Mouse (Mus musculus) heart, postnatal 25 days (tissue): ENCODE data around the gene Slc36a1. TPM values are rescaled to one million over a fixed set of nuclear protein-coding genes. Genes with fewer than 3 reads are reported as not detected.

Source experiments
- DNase-seq: peaks from one replicate; pipeline ENCODE4 v3.0.0; 2022; ENCODE audit warnings: low spot score
- intact Hi-C: fragments of 180-260 bp; cut with DNase I; formaldehyde crosslinking; loops from one replicate; pipeline ENCODE4 v1.15.1; 2025
- total RNA-seq, 2 experiments: library from RNA; stranded (reverse); gene quantifications; 2 replicates each; pipeline ENCODE4 v1.2.3; 2021

The Slc36a1 gene
- total RNA-seq = 10 to 100 TPM in 1 of 2 experiments, 1 to 10 TPM in 1; 9.7 to 13.6 TPM

- intact Hi-C loops = loop anchor here (1.0 to 5.0 kb wide), 3 partner anchors 33 to 241 kb away; no protein-coding TSS in a partner anchor
- DNase-seq = peak; percentile 84
These were observed at the start of gene Slc36a1 for GRCm38 (mm10) chr11:55204159-55204596. Slc36a1 (plus strand) TSS chr11:55204350.

GRCm38 (mm10) chr11:55154398-55155069 is 49.6 kb upstream of the Slc36a1 start:
- DNase-seq = no peak
- intact Hi-C loops = loop anchor here (5.0 kb wide), 2 partner anchors 67 to 157 kb away; no protein-coding TSS in a partner anchor

- no peak for DNase-seq
- intact Hi-C loops = loop anchor here (5.0 kb wide), 2 partner anchors 68 to 158 kb away; no protein-coding TSS in a partner anchor
These were observed 49.1 kb upstream of the Slc36a1 start for GRCm38 (mm10) chr11:55155070-55155421.

- DNase-seq = peak; percentile 32
- intact Hi-C loops = loop anchor here (2.0 to 5.0 kb wide), 3 partner anchors 72 to 162 kb away; no protein-coding TSS in a partner anchor
These were observed 45.3 kb upstream of the Slc36a1 start for GRCm38 (mm10) chr11:55158785-55159359.

- intact Hi-C loops = no loop called here
These were observed 41.5 kb upstream of the Slc36a1 start for GRCm38 (mm10) chr11:55162670-55163069.

GRCm38 (mm10) chr11:55164723-55165122 is 39.4 kb upstream of the Slc36a1 start:
- intact Hi-C loops = no loop called here
- DNase-seq = no peak

More at GRCm38 (mm10) chr11:55162670-55163069, 41.5 kb upstream of the Slc36a1 start:
- no peak for DNase-seq

GRCm38 (mm10) chr11:55165748-55166147 is 38.4 kb upstream of the Slc36a1 start:
- no peak for DNase-seq
- intact Hi-C loops = no loop called here

- DNase-seq = no peak
- intact Hi-C loops = no loop called here
These were observed 35.6 kb upstream of the Slc36a1 start for GRCm38 (mm10) chr11:55168504-55168903.

- intact Hi-C loops = no loop called here
- DNase-seq = no peak
These were observed 35.2 kb upstream of the Slc36a1 start for GRCm38 (mm10) chr11:55168914-55169313.

- no peak for DNase-seq
- intact Hi-C loops = no loop called here
These were observed 33.6 kb upstream of the Slc36a1 start for GRCm38 (mm10) chr11:55170501-55170900.

GRCm38 (mm10) chr11:55178830-55179229 is 25.3 kb upstream of the Slc36a1 start:
- DNase-seq = no peak
- intact Hi-C loops = no loop called here

- intact Hi-C loops = no loop called here
- DNase-seq = no peak
These were observed 24.3 kb upstream of the Slc36a1 start for GRCm38 (mm10) chr11:55179856-55180255.

- intact Hi-C loops = no loop called here
- DNase-seq = no peak
These were observed 21.0 kb upstream of the Slc36a1 start for GRCm38 (mm10) chr11:55183124-55183523.

GRCm38 (mm10) chr11:55184246-55184645 is 19.9 kb upstream of the Slc36a1 start:
- intact Hi-C loops = no loop called here
- DNase-seq = no peak

GRCm38 (mm10) chr11:55184733-55185291 is 19.3 kb upstream of the Slc36a1 start, which contains the start of gene Slc36a2:
Slc36a2 (minus strand) TSS chr11:55185077.
- no peak for DNase-seq
- intact Hi-C loops = no loop called here

GRCm38 (mm10) chr11:55187292-55187691 is 16.9 kb upstream of the Slc36a1 start:
- intact Hi-C loops = no loop called here
- DNase-seq = no peak

GRCm38 (mm10) chr11:55187777-55188176 is 16.4 kb upstream of the Slc36a1 start:
- intact Hi-C loops = no loop called here
- no peak for DNase-seq

GRCm38 (mm10) chr11:55190216-55190615 is 13.9 kb upstream of the Slc36a1 start:
- DNase-seq = no peak
- intact Hi-C loops = no loop called here

GRCm38 (mm10) chr11:55197086-55197485 is 7.1 kb upstream of the Slc36a1 start:
- intact Hi-C loops = no loop called here

GRCm38 (mm10) chr11:55197740-55198510 is 6.2 kb upstream of the Slc36a1 start:
- intact Hi-C loops = no loop called here
- DNase-seq = no peak

More at GRCm38 (mm10) chr11:55197086-55197485, 7.1 kb upstream of the Slc36a1 start:
- DNase-seq = no peak
